Mouse (Mus musculus): ENCODE measurements around the gene Kazn.

DNA sequence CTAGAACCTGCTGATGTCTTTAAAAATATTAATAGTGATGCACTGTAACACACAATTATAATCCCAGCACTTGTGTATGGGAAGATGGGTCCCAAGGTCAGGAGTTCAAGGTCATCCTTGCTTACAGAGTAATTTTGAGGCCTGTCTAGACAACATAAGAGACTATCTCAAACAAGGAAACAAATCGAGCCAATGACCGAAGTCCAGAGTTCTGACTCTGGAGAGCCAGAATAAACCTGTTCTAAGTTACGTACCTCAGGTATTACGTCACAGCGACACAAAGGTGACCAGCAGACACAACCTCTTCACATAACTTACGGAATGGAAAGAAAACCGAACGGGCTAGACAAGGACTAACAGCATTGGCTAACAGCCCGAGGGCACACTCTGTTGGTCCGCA, 19.5 kb upstream of the Kazn start:
- TF ChIP-seq CTCF (IDR thresholded peaks at IDR 0.05; ENCODE audit: extremely low read depth, insufficient read depth, low read length) (no peak), POLR2A (IDR thresholded peaks at IDR 0.05; ENCODE audit: extremely low read depth, insufficient read depth, low read length) (no peak)

Measured in cortical plate, adult 2 months (tissue).